Mouse (Mus musculus) ES-Bruce4 (cell line): ENCODE measurements at regions not wholly inside any gene's neighbourhood (a gene's known extent, or its start where the extent isn't known, plus 50 kb on each side); places are given as distances from the start of the nearest gene placed in this dataset.

Experiments used
- H3K27ac ChIP-seq: 2 replicates; pipeline ENCODE4 v1.5.1; 2012; ENCODE audit warnings: low read length, inconsistent platforms; ENCODE audit not compliant: insufficient read depth
- H3K27me3 ChIP-seq: 2 replicates; pipeline ENCODE4 v1.6.1; 2012; ENCODE audit warnings: mild to moderate bottlenecking, low read length, inconsistent platforms; ENCODE audit not compliant: control insufficient read depth, poor library complexity, insufficient read depth, severe bottlenecking
- H3K36me3 ChIP-seq: 2 replicates; pipeline ENCODE4 v1.6.1; 2012; ENCODE audit warnings: inconsistent platforms, mild to moderate bottlenecking, low read length, moderate library complexity; ENCODE audit not compliant: control insufficient read depth, poor library complexity, insufficient read depth, severe bottlenecking
- H3K4me1 ChIP-seq: one replicate; pipeline ENCODE4 v1.8.1; 2011; ENCODE audit warnings: low read length; ENCODE audit not compliant: control insufficient read depth, insufficient read depth
- H3K4me3 ChIP-seq: 2 replicates; pipeline ENCODE4 v1.5.1; 2011; ENCODE audit warnings: low read depth, mild to moderate bottlenecking, low read length
- H3K9ac ChIP-seq: 2 replicates; pipeline ENCODE4 v1.6.1; 2012; ENCODE audit warnings: low read depth, mild to moderate bottlenecking, inconsistent platforms; ENCODE audit not compliant: poor library complexity, severe bottlenecking
- H3K9me3 ChIP-seq: replicated peaks from 2 replicates; pipeline ENCODE4 v1.6.1; 2012; ENCODE audit warnings: mild to moderate bottlenecking, low read length, inconsistent platforms; ENCODE audit not compliant: control insufficient read depth, poor library complexity, insufficient read depth, severe bottlenecking
- CTCF ChIP-seq: IDR thresholded peaks from one replicate; pipeline ENCODE4 v1.8.1; 2011; ENCODE audit warnings: low read depth, low read length
- EP300 ChIP-seq: IDR thresholded peaks from 2 replicates; pipeline ENCODE4 v1.6.1; 2011; ENCODE audit warnings: low read depth, low read length; ENCODE audit not compliant: insufficient read depth
- POLR2A ChIP-seq: IDR thresholded peaks from one replicate; pipeline ENCODE4 v1.8.1; 2011; ENCODE audit warnings: low read length; ENCODE audit not compliant: insufficient read depth

GRCm38 (mm10) chr15:85675736-85676135 lies 59.0 kb upstream of the Ppara start:
- no peak overlapping the region for H3K9ac ChIP-seq
- no peaks in the 10 kb centered on the region for H3K4me1 ChIP-seq
- TF ChIP-seq POLR2A = no peak
- TF ChIP-seq CTCF = no peak
- TF ChIP-seq EP300 = no peak
- H3K27ac ChIP-seq = no peak overlapping the region
- H3K9me3 ChIP-seq = no peaks in the 10 kb centered on the region
- peaks cover 5% of the 10 kb centered on the region; the same call in 1 of the 2 replicates for H3K27me3 ChIP-seq
- H3K36me3 ChIP-seq = no peaks in the 10 kb centered on the region
- no peak overlapping the region for H3K4me3 ChIP-seq

- TF ChIP-seq POLR2A (no peak), EP300 (no peak), CTCF (no peak)
- no peak overlapping the region for H3K27ac ChIP-seq
- H3K4me3 ChIP-seq = no peak overlapping the region
- H3K4me1 ChIP-seq = no peaks in the 10 kb centered on the region
- no peaks in the 10 kb centered on the region for H3K9me3 ChIP-seq
- no peaks in the 10 kb centered on the region for H3K36me3 ChIP-seq
- H3K27me3 ChIP-seq = peaks cover 5% of the 10 kb centered on the region; the same call in 1 of the 2 replicates
- H3K9ac ChIP-seq = no peak overlapping the region
Observed at GRCm38 (mm10) chr15:85676156-85676555, 58.6 kb upstream of the Ppara start.

- Histone ChIP-seq H3K27me3 (peaks cover 2% of the 10 kb centered on the region; the same call in 1 of the 2 replicates), H3K9ac (no peak overlapping the region), H3K4me1 (no peaks in the 10 kb centered on the region), H3K36me3 (no peaks in the 10 kb centered on the region), H3K27ac (no peak overlapping the region), H3K9me3 (no peaks in the 10 kb centered on the region), H3K4me3 (no peak overlapping the region)
- TF ChIP-seq EP300 = no peak
- no peak for TF ChIP-seq POLR2A
- no peak for TF ChIP-seq CTCF
Observed at GRCm38 (mm10) chr15:85676871-85677270, 57.9 kb upstream of the Ppara start.

GRCm38 (mm10) chr15:85677381-85677780 lies 57.4 kb upstream of the Ppara start:
- Histone ChIP-seq H3K9me3 (no peaks in the 10 kb centered on the region), H3K4me3 (no peak overlapping the region), H3K4me1 (no peaks in the 10 kb centered on the region), H3K36me3 (no peaks in the 10 kb centered on the region), H3K9ac (no peak overlapping the region), H3K27ac (no peak overlapping the region), H3K27me3 (no peaks in the 10 kb centered on the region)
- TF ChIP-seq EP300 = no peak
- TF ChIP-seq POLR2A = no peak
- TF ChIP-seq CTCF = no peak

- no peaks in the 10 kb centered on the region for H3K36me3 ChIP-seq
Observed at GRCm38 (mm10) chr15:85677855-85678254, 56.9 kb upstream of the Ppara start.

GRCm38 (mm10) chr15:85678351-85678895 lies 56.4 kb upstream of the Ppara start:
- no peak overlapping the region for H3K27ac ChIP-seq
- H3K9ac ChIP-seq = no peak overlapping the region
- H3K4me3 ChIP-seq = no peak overlapping the region
- H3K4me1 ChIP-seq = no peaks in the 10 kb centered on the region
- H3K27me3 ChIP-seq = no peaks in the 10 kb centered on the region
- H3K9me3 ChIP-seq = no peaks in the 10 kb centered on the region
- H3K36me3 ChIP-seq = no peaks in the 10 kb centered on the region
- TF ChIP-seq CTCF (no peak), EP300 (no peak), POLR2A (no peak)

More at GRCm38 (mm10) chr15:85677855-85678254, 56.9 kb upstream of the Ppara start:
- no peaks in the 10 kb centered on the region for H3K27me3 ChIP-seq
- no peaks in the 10 kb centered on the region for H3K9me3 ChIP-seq
- TF ChIP-seq EP300 = no peak
- no peak for TF ChIP-seq POLR2A
- no peak for TF ChIP-seq CTCF
- no peaks in the 10 kb centered on the region for H3K4me1 ChIP-seq
- no peak overlapping the region for H3K9ac ChIP-seq
- no peak overlapping the region for H3K27ac ChIP-seq
- H3K4me3 ChIP-seq = no peak overlapping the region
